Mouse (Mus musculus) c-Kit-positive CD71-negative TER-119-negative erythroid progenitor cells, embryonic 14.5 days (primary cell): ENCODE measurements around the gene Hist1h2bc.
"Not testable (repeated sequence)": the region's sequence is repeated elsewhere in the genome, so short reads cannot be mapped to it uniquely, and the experiment has no call there.

ENCODE experiments used
- DNase-seq: peaks from one replicate; pipeline ENCODE4 v3.0.0-alpha.2; 2013; ENCODE audit warnings: low read depth

Hist1h2bc gene

GRCm38 (mm10) chr13:23699767-23700166 lies 15.8 kb downstream of the Hist1h2bc start:
- DNase-seq: no peak

DNA sequence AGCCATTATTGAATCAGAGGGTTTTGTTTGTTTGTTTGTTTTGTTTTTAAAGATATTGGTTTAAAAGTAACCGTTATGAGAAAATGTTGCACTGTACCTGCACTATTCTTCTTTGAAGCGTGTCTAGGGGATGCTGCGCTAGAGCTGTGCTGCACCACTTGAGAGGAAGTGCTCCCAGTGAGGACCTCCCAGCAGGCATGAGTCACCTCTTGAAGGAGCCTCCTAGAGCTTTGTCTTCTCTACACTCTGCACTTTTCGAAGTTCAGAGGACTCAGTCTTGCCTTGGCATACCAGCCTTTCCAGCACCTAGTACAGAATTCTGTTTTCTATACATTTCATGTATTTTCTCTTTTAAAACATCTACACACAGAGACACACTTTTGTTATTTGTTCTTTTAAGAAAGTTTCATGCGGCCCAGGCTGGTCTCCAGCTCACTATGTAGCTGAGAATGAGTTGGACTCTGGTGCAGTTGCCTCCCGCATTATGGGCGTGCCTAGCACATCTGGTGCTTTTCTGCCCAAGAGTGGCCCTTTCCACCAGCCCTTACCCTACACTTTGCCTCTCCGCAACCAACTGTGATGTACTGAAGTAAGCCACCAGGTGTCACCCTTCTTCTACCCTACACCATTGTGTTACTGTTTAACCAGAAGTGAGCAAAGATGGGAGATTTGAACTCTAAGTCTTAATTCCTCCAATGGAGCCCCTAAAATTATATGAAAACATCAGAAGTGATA lies 17.0 kb downstream of the Hist1h2bc start:
- DNase-seq: no peak

GRCm38 (mm10) chr13:23702220-23702619 lies 18.2 kb downstream of the Hist1h2bc start:
- no peak for DNase-seq

GRCm38 (mm10) chr13:23702801-23703200 lies 18.8 kb downstream of the Hist1h2bc start:
- DNase-seq: not testable (repeated sequence)

- no peak for DNase-seq
Observed at GRCm38 (mm10) chr13:23705751-23706356, 21.9 kb downstream of the Hist1h2bc start.

GRCm38 (mm10) chr13:23706771-23707170 lies 22.8 kb downstream of the Hist1h2bc start:
- no peak for DNase-seq

- DNase-seq: no peak
Observed at GRCm38 (mm10) chr13:23708041-23708440, 24.0 kb downstream of the Hist1h2bc start.

GRCm38 (mm10) chr13:23708654-23709053 lies 24.7 kb downstream of the Hist1h2bc start:
- DNase-seq: no peak

DNA sequence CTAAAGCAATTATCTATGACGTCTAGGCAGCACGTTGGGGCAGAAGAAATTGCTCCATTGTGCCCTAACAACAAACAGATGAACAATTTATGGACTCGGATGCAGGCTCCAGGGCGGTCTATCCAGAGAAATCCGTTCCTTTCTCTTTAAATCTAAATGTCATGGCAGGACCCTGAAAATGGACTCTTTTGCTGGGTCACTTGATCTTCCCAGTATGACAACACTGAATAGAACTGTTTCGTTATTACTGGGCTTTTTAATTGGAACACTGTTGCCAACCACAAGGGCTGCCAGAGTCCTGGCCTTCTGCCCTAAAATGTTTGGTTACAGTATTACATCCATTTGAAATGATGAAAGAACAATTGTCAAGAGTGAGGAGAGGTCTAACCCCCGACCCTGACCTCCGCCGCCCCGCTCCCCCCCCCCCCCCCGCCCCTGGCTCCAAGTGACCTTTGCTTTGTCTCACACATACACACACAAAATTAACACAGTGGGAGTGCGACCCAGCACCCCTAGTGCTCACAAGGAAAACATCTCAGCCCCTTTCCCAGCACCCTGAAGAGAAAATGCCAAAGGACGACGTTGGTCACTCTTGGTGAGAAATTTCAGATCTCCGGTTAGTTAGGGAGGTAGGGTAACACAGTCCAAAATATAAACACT lies 25.8 kb downstream of the Hist1h2bc start:
- DNase-seq: no peak

DNA sequence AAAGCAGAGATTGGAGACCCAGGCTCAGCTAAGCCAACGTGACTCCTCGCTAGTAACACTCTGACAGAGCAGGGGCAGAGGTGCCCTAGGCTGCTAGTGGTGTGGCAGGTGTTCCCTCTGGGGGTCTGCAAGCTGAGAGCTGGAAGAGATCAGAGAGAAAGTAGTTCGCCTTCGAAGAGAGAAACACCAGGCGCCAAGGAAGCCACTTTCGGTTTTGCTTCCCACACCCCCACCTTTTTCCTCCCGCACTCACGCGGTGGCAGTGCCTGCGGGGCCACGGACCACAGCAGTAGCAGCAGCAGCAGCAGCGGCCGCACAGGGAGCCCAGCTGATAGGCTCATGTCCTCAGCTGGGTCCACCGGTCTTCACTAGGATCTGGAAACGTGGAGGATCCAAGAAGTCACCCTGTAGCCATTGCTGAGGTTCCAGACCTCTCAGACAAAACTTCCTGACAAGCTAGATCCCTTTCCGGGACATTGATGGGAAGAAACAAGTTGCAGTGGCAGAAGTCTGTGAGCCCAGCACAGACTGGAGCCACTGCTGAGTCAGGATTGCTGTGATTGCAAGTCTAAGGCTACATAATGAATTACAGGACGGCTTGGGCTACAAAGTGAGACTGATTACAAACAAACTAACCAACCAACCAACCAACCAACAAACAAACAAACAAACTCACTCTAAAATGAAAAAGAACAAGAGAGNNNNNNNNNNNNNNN lies 26.5 kb downstream of the Hist1h2bc start, which contains the start of gene Hfe:
Gene Hfe (minus strand): TSS at position 481 of the 716 bp plus-strand sequence.
- DNase-seq: no peak

- no peak for DNase-seq
Observed at GRCm38 (mm10) chr13:23716261-23717042, 32.5 kb downstream of the Hist1h2bc start.

DNA sequence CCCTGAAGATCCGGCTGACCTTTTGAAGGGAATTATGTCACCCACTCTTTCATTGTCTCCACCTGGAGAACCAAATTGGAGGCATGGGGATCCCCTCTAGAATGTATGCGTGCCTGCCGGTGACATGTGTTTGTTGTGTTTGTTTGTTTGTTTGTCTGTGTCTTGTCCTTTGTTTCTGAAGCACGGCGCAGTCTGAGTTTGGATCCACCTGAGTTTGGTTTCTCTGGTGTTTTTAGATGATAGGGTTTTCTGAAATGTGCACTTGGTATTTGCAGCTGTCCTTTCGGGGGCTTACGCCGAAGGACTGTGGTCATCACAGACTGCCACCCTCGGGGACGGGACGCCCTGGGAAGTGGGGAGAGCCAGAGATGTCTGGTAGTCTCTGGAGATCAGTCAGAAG lies 33.2 kb downstream of the Hist1h2bc start:
- DNase-seq: no peak

GRCm38 (mm10) chr13:23717593-23718245 lies 33.7 kb downstream of the Hist1h2bc start:
- DNase-seq: not testable (repeated sequence)

DNA sequence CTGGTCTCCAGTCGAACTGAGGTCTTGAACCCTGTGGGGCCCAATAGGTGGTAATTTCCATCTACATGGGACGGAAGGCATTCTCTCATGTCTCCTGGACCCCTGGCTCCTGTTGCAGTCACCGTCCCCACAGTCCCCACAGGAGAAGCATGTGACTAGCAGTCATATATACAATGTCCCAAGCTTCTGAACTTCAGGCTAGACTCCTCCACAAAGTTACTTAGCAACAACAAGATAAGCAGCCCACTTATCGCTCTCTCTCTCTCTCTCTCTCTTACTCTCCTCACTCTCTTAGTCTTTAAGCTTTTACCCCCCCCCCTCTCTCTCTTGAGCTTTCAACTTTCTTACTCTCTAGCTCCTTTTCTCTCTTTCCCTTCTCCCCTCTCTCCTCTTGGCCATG lies 40.2 kb downstream of the Hist1h2bc start:
- DNase-seq: no peak

DNA sequence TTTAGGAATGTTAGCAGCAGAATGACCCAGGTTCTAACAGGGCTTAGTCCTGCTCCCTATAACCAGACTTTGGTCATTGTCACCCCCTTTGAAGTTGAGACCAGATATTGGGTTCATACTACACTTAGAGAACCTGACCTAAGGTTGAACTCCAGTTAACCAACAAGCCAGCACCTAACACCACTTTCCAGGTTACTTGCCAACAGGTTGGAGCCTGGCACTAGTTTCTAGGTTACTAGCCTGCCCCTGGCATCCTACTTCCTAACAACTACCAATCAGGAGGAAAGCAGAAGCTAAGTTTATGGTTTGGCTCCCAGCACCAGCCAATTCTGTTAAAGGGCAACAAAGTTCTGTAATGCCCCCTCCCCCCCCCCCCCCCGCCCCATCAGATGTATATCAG lies 41.2 kb downstream of the Hist1h2bc start:
- DNase-seq: no peak

DNA sequence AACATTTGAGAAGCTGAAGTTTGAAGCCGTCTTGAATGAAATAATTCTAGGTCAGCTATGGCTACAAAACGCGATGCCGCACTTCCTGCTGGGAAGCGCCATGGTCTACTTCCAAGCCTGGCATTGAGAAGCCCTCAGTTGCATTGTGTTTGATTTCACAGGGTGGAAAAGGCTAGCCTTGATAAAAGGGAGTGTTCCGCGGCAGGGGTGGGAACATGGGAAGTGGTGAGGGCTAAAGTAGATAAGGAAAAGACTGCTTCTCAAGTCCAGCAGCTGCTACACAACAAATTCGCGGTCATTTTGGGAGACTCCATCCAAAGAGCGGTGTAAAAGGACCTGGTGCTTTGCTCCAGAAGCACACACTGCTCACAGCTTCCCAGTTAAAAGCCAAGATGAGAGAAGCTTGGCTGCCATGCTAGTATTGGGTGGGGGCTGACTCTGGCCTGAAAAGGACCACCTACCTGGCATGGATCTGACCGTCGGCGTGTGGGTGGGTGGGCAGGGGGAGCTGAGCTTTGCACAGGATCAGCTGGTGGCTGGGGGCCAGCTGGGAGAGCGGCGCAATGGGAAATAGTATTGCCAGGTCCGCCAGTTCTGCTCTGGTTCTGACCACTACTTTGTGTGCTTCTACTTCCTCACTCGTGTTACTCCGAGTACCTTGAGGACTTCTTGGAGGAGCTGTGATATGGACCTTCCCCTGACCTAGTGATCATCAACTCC lies 44.6 kb downstream of the Hist1h2bc start:
- no peak for DNase-seq

DNA sequence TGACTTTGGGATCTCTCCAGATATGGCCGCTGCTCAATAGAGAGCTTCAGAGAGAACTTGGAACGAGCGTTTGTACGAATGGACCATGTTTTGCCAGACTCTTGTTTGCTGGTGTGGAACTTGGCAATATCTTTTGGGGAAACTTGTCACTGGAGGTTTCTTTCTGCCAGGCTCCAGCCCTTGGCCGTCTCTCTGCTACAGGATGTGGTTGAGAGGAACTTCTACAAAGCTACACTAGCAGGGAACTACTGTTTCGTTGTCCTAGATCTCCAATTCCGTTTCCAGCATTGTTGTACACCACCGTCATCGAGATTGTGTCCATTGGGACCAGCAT lies 45.2 kb downstream of the Hist1h2bc start:
- DNase-seq: no peak

- DNase-seq: no peak
Observed at GRCm38 (mm10) chr13:23729706-23730105, 45.7 kb downstream of the Hist1h2bc start.

GRCm38 (mm10) chr13:23730479-23730878 lies 46.5 kb downstream of the Hist1h2bc start:
- no peak for DNase-seq

DNA sequence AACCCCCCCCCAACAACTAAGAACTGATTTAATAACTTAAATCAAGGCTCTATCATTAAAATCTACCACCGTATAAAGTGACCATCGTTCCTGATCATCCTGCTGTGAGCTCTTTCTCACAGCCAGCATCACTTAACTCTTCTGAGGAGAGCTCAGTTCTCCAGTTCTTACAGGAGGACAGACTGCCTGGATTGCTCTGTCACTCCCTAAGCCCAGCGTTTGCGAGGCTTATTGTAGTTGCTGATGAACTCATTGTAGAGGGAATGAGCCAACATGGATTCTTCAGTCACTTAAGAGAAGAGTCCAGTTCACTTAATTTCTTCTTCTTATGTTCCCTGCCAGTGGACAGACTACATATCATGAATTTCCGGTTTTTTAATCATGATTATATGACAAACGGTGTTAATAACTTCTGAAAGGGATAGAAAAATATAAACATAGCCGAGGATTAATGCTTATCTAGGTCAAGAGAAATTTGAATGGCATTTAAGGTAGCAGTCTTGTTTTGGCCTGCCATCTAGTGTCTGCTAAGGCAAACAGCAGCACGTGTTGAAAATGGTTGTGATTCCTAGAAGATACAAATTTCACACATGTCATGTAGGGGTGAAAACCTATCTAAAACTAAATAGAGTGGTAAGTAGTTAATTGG lies 48.3 kb downstream of the Hist1h2bc start:
- DNase-seq: no peak
